Mouse (Mus musculus) kidney, embryonic 16.5 days (tissue): ENCODE measurements around the gene Gm7137. TPM values are rescaled to one million over a fixed set of nuclear protein-coding genes. Genes with fewer than 3 reads are reported as not detected.
"Not testable (repeated sequence)": the region's sequence is repeated elsewhere in the genome, so short reads cannot be mapped to it uniquely, and the experiment has no call there.

ENCODE experiments used
- ATAC-seq: fragments of 200-750 bp; cut with Nextera tagmentation; 2 replicates; pipeline ENCODE4 v1.8.0; 2017; ENCODE audit warnings: moderate TSS enrichment; ENCODE audit not compliant: low FRiP score, low TSS enrichment
- H3K27ac ChIP-seq: fragments of 300-500 bp; sonication (generic); 2 replicates; pipeline ENCODE4 v1.5.1; 2014; ENCODE audit warnings: low read length
- H3K27me3 ChIP-seq: fragments of 300-500 bp; sonication (generic); 2 replicates; pipeline ENCODE4 v1.6.1; 2014; ENCODE audit warnings: low read length, control low read depth, mixed read lengths; ENCODE audit not compliant: insufficient read depth
- H3K36me3 ChIP-seq: fragments of 300-500 bp; sonication (generic); 2 replicates; pipeline ENCODE4 v1.6.1; 2014; ENCODE audit warnings: low read length, control low read depth, mixed read lengths; ENCODE audit not compliant: insufficient read depth
- H3K4me1 ChIP-seq: fragments of 300-500 bp; sonication (generic); 2 replicates; pipeline ENCODE4 v1.6.1; 2014; ENCODE audit warnings: low read length, control low read depth, mixed read lengths; ENCODE audit not compliant: insufficient read depth
- H3K4me2 ChIP-seq: fragments of 300-500 bp; sonication (generic); replicated peaks from 2 replicates; pipeline ENCODE4 v1.6.1; 2014; ENCODE audit warnings: low read depth, low read length
- H3K4me3 ChIP-seq: fragments of 300-500 bp; sonication (generic); 2 replicates; pipeline ENCODE4 v1.5.1; 2014; ENCODE audit warnings: mild to moderate bottlenecking, low read length
- H3K9ac ChIP-seq: fragments of 300-500 bp; sonication (generic); replicated peaks from 2 replicates; pipeline ENCODE4 v1.6.1; 2014; ENCODE audit warnings: low read length
- H3K9me3 ChIP-seq: fragments of 300-500 bp; sonication (generic); 2 replicates; pipeline ENCODE4 v1.6.1; 2016; ENCODE audit warnings: low read length, control low read depth
- WGBS: fragments of 180-500 bp; shearing (Covaris S2); extraction: QIAGEN DNeasy Blood & Tissue Kit; methylation state at CpG from one replicate; pipeline ENCODE4 v1.1.7; 2014; 5-methylcytosine and 5-hydroxymethylcytosine counted together
- polyA plus RNA-seq: library from polyadenylated mRNA; unstranded; fragments of >200 nt; fragmentation: Nextera tagmentation; extraction: Ambion mirVana; gene quantifications from 2 replicates; pipeline ENCODE4 v1.2.1, GENCODE M21; 2015

Gene Gm7137
- polyA plus RNA-seq, 1 experiment from 2014 or later, result not detected

- not testable (repeated sequence) for H3K9ac ChIP-seq, H3K36me3 ChIP-seq, H3K4me2 ChIP-seq, H3K27me3 ChIP-seq, ATAC-seq, H3K4me1 ChIP-seq, H3K4me3 ChIP-seq, H3K27ac ChIP-seq, H3K9me3 ChIP-seq
- WGBS, result no CpG with 5 or more reads among the region's 1 CpGs
Measured at GRCm38 (mm10) chr10:77759582-77759981, 28.4 kb downstream of the Gm7137 start, which contains the start of gene Gm3233. Gene Gm3233, minus strand, starts transcription at chr10:77759682.

DNA sequence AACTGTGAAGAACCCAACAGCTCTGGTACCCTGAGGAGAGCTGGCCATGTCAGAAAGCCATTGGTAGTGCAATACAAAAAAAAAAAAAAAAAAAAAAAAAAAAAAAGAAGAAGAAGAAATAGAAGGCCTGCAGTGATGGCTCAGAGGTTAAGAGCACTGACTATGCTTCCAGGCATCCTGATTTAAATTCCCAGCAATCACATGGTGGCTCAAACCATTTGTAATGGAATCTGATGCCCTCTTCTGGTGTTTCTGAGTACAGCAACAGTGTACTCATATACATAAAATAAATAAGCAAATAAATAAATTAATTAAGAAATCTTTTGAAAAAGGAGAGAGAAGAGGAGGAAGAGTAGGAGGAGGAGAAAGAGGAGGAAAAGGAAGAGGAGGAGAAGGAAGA is 34.6 kb downstream of the Gm7137 start:
- Histone ChIP-seq H3K9ac (no peak overlapping the region), H3K4me3 (no peak overlapping the region), H3K4me2 (no peak overlapping the region), H3K4me1 (no peaks in the 10 kb centered on the region), H3K27me3 (no peaks in the 10 kb centered on the region), H3K27ac (no peak overlapping the region), H3K36me3 (no peaks in the 10 kb centered on the region), H3K9me3 (no peaks in the 10 kb centered on the region)
- no peak for ATAC-seq

DNA sequence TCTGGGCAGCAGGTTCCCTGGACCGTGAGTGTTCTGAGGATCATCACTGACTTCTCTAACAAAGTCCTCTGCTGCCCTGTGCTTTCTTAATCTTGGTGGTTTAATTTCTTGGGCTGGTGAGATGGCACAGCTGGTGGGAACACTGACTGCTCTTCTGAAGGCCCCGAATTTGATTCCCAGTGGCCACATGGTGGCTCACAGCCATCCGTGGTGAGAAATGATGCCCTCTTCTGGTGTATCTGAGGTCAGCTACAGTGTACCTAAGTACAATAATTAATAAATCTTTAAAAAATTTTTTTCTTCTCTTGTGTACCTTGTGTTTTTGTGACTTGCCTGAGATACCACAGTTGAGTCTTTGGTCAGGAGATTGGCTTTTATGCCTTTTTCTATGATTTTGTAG is 35.7 kb downstream of the Gm7137 start:
- not testable (repeated sequence) for H3K4me1 ChIP-seq, H3K27me3 ChIP-seq, H3K4me3 ChIP-seq, H3K9ac ChIP-seq, H3K9me3 ChIP-seq, H3K36me3 ChIP-seq, H3K27ac ChIP-seq, H3K4me2 ChIP-seq, ATAC-seq
- WGBS, result 63% methylated on average over 3 of the region's 3 CpGs

- H3K27ac ChIP-seq, H3K4me3 ChIP-seq, H3K27me3 ChIP-seq, H3K4me2 ChIP-seq, ATAC-seq, H3K9ac ChIP-seq, H3K9me3 ChIP-seq, H3K4me1 ChIP-seq, H3K36me3 ChIP-seq: not testable (repeated sequence)
- WGBS, result 64% methylated on average over 1 of the region's 1 CpGs
Measured at GRCm38 (mm10) chr10:77751254-77751653, 36.7 kb downstream of the Gm7137 start, which contains the start of gene Gm9736. Gene Gm9736, minus strand, starts transcription at chr10:77751354.

GRCm38 (mm10) chr10:77750686-77751085 is 37.3 kb downstream of the Gm7137 start:
- not testable (repeated sequence) for H3K36me3 ChIP-seq, ATAC-seq, H3K4me1 ChIP-seq, H3K4me3 ChIP-seq, H3K27me3 ChIP-seq, H3K27ac ChIP-seq, H3K4me2 ChIP-seq, H3K9ac ChIP-seq, H3K9me3 ChIP-seq
- 77% methylated on average over 1 of the region's 1 CpGs for WGBS

- 65% methylated on average over 4 of the region's 5 CpGs for WGBS
- H3K4me2 ChIP-seq, result not testable (repeated sequence)
Measured at GRCm38 (mm10) chr10:77741924-77742688, 45.9 kb downstream of the Gm7137 start, which contains the start of gene Gm18596. Gene Gm18596, minus strand, starts transcription at chr10:77742638.

DNA sequence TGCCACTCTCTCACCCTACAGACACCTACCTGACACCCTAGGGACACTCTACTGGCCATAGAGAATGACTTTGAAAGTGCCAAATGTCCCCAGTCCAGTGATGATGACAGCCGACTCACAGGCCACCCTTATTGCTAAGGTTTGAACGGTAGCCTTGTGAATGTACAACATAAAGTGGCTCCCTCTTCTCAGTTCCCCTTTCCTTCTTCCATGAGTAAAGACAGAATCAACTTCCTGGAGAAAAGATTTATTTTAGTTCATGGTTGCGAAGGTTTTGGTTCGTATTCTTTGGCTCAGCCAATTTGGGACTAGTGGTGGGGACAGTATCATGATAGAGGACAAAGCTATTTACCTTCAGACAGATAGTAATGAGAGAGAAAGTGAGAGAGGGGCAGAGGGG is 49.1 kb downstream of the Gm7137 start:
- no peak for ATAC-seq
- Histone ChIP-seq H3K27me3 (no peaks in the 10 kb centered on the region), H3K4me2 (no peak overlapping the region), H3K4me1 (no peaks in the 10 kb centered on the region), H3K4me3 (no peak overlapping the region), H3K9me3 (no peaks in the 10 kb centered on the region; the same call in 1 of the 2 replicates), H3K27ac (no peak overlapping the region), H3K36me3 (no peaks in the 10 kb centered on the region), H3K9ac (no peak overlapping the region)
- 86% methylated on average over 4 of the region's 4 CpGs for WGBS

More at GRCm38 (mm10) chr10:77741924-77742688, 45.9 kb downstream of the Gm7137 start, which contains the start of gene Gm18596:
- not testable (repeated sequence) for ATAC-seq, H3K9ac ChIP-seq, H3K27ac ChIP-seq, H3K9me3 ChIP-seq, H3K4me3 ChIP-seq, H3K36me3 ChIP-seq, H3K27me3 ChIP-seq, H3K4me1 ChIP-seq

Other genes with a start within 250 kb of the Gm7137 start
- 194 and 206 TPM in 2 replicates for gene Pttg1ip, start 206.5 kb downstream of the Gm7137 start, polyA plus RNA-seq
- 365 and 369 TPM in 2 replicates for gene Sumo3, start 182.1 kb downstream of the Gm7137 start, polyA plus RNA-seq
- 2.2 TPM in 1 of 2 replicates, not detected in the other for gene Gm49325, start 182.0 kb downstream of the Gm7137 start, polyA plus RNA-seq
- gene Ube2g2, start 165.9 kb downstream of the Gm7137 start, polyA plus RNA-seq, result 78.8 and 90.2 TPM in 2 replicates
- 0.26 and 0.71 TPM in 2 replicates for gene Tspear, start 101.6 kb downstream of the Gm7137 start, polyA plus RNA-seq
- not detected in 2 replicates for gene Gm19402, start 97.4 kb downstream of the Gm7137 start, polyA plus RNA-seq
- not detected in 2 replicates for gene Gm9508, start 91.0 kb downstream of the Gm7137 start, polyA plus RNA-seq
- gene Gm10272, start 81.6 kb downstream of the Gm7137 start, polyA plus RNA-seq, result not detected in 2 replicates
- not detected in 2 replicates for gene Gm10024, start 76.7 kb downstream of the Gm7137 start, polyA plus RNA-seq
- gene Gm10142, start 72.4 kb downstream of the Gm7137 start, polyA plus RNA-seq, result not detected in 2 replicates
- gene Krtap12-1, start 67.6 kb downstream of the Gm7137 start, polyA plus RNA-seq, result not detected in 2 replicates
- not detected in 2 replicates for gene Gm10100, start 61.7 kb downstream of the Gm7137 start, polyA plus RNA-seq
- not detected in 2 replicates for gene Gm18596, start 45.6 kb downstream of the Gm7137 start, polyA plus RNA-seq
- not detected in 2 replicates for gene Gm9736, start 36.8 kb downstream of the Gm7137 start, polyA plus RNA-seq
- gene Gm3233, start 28.5 kb downstream of the Gm7137 start, polyA plus RNA-seq, result not detected in 2 replicates
- gene Gm3238, start 16.9 kb downstream of the Gm7137 start, polyA plus RNA-seq, result not detected in 2 replicates
- gene Gm7138, start 11.3 kb downstream of the Gm7137 start, polyA plus RNA-seq, result not detected in 2 replicates
- not detected in 2 replicates for gene Gm3250, start 5.7 kb downstream of the Gm7137 start, polyA plus RNA-seq
- not detected in 2 replicates for gene Gm9639, start 6.9 kb upstream of the Gm7137 start, polyA plus RNA-seq
- gene Gm19668, start 10.9 kb upstream of the Gm7137 start, polyA plus RNA-seq, result not detected in 2 replicates
- gene Gm9507, start 23.6 kb upstream of the Gm7137 start, polyA plus RNA-seq, result not detected in 2 replicates
- not detected in 2 replicates for gene Gm2696, start 26.5 kb upstream of the Gm7137 start, polyA plus RNA-seq
- not detected in 2 replicates for gene Krtap10-4, start 38.9 kb upstream of the Gm7137 start, polyA plus RNA-seq
- gene Krtap10-10, start 47.7 kb upstream of the Gm7137 start, polyA plus RNA-seq, result not detected in 2 replicates
- not detected in 2 replicates for gene Gm36176, start 58.6 kb upstream of the Gm7137 start, polyA plus RNA-seq
- not detected in 2 replicates for gene Gm10318, start 64.7 kb upstream of the Gm7137 start, polyA plus RNA-seq
- gene Gm3285, start 73.8 kb upstream of the Gm7137 start, polyA plus RNA-seq, result not detected in 2 replicates
- 4.6 and 4.9 TPM in 2 replicates for gene Lrrc3, start 114.3 kb upstream of the Gm7137 start, polyA plus RNA-seq
- 0.59 and 0.95 TPM in 2 replicates for gene Trpm2, start 182.4 kb upstream of the Gm7137 start, polyA plus RNA-seq
- 33.9 and 34.2 TPM in 2 replicates for gene 1810043G02Rik, start 190.3 kb upstream of the Gm7137 start, polyA plus RNA-seq
- gene Pfkl, start 221.9 kb upstream of the Gm7137 start, polyA plus RNA-seq, result 190 and 194 TPM in 2 replicates